Mouse (Mus musculus) limb, embryonic 11.5 days (tissue): ENCODE results near the gene Gucy2c. TPM values are rescaled to one million over a fixed set of nuclear protein-coding genes. Genes with fewer than 3 reads are reported as not detected.

Experiments
- ATAC-seq: fragments of 200-750 bp; cut with Nextera tagmentation; 2 replicates; pipeline ENCODE4 v1.8.0; 2017; ENCODE audit warnings: low read depth; ENCODE audit not compliant: insufficient number of reproducible peaks, low FRiP score, low TSS enrichment
- DNase-seq: peaks from one replicate; pipeline ENCODE4 v3.0.0-alpha.2; 2015; ENCODE audit warnings: low spot score
- H3K27ac ChIP-seq: fragments of 300-500 bp; sonication (generic); replicated peaks from 2 replicates; pipeline ENCODE4 v1.5.1; 2014; ENCODE audit warnings: low read depth, mild to moderate bottlenecking, low read length
- H3K27me3 ChIP-seq: fragments of 300-500 bp; sonication (generic); 2 replicates; pipeline ENCODE4 v1.6.1; 2014; ENCODE audit warnings: mild to moderate bottlenecking, low read length, mixed read lengths; ENCODE audit not compliant: control insufficient read depth, insufficient read depth
- H3K36me3 ChIP-seq: fragments of 300-500 bp; sonication (generic); 2 replicates; pipeline ENCODE4 v1.6.1; 2014; ENCODE audit warnings: mild to moderate bottlenecking, low read length, moderate library complexity, mixed read lengths; ENCODE audit not compliant: control insufficient read depth, insufficient read depth
- H3K4me1 ChIP-seq: fragments of 300-500 bp; sonication (generic); 2 replicates; pipeline ENCODE4 v1.6.1; 2014; ENCODE audit warnings: low read length, mixed read lengths; ENCODE audit not compliant: control insufficient read depth, insufficient read depth
- H3K4me2 ChIP-seq: fragments of 300-500 bp; sonication (generic); 2 replicates; pipeline ENCODE4 v1.6.1; 2014; ENCODE audit warnings: low read depth, mild to moderate bottlenecking, moderate library complexity; ENCODE audit not compliant: severe bottlenecking
- H3K4me3 ChIP-seq: fragments of 300-500 bp; sonication (generic); 2 replicates; pipeline ENCODE4 v1.5.1; 2014; ENCODE audit warnings: low read depth, low read length
- H3K9ac ChIP-seq: fragments of 300-500 bp; sonication (generic); 2 replicates; pipeline ENCODE4 v1.6.1; 2014; ENCODE audit warnings: mild to moderate bottlenecking, low read length
- H3K9me3 ChIP-seq: fragments of 300-500 bp; sonication (generic); 2 replicates; pipeline ENCODE4 v1.6.1; 2016; ENCODE audit warnings: low read length; ENCODE audit not compliant: control insufficient read depth
- WGBS: fragments of 180-500 bp; shearing (Covaris S2); extraction: QIAGEN DNeasy Blood & Tissue Kit; methylation state at CpG from one replicate; pipeline ENCODE4 v1.1.7; 2014; 5-methylcytosine and 5-hydroxymethylcytosine counted together
- polyA plus RNA-seq: library from polyadenylated mRNA; unstranded; fragments of >200 nt; fragmentation: Nextera tagmentation; extraction: Ambion mirVana; gene quantifications from 2 replicates; pipeline ENCODE4 v1.2.1, GENCODE M21; 2014

Gene Gucy2c
- polyA plus RNA-seq, 1 experiment from 2014 or later: 0.35 TPM

- peak overlapping the region; percentile 33 for H3K4me3 ChIP-seq
- no peak overlapping the region for H3K27ac ChIP-seq
- ATAC-seq (no peak), DNase-seq (no peak)
- H3K9ac ChIP-seq: peak overlapping the region; percentile 57; the same call in 1 of the 2 replicates
- H3K9me3 ChIP-seq: no peaks in the 10 kb centered on the region
- H3K4me1 ChIP-seq: no peaks in the 10 kb centered on the region
- no peaks in the 10 kb centered on the region for H3K36me3 ChIP-seq
- peak overlapping the region; percentile 77 for H3K4me2 ChIP-seq
- WGBS: 18% methylated on average over 34 of the region's 34 CpGs
- H3K27me3 ChIP-seq: peaks cover 21% of the 10 kb centered on the region
Observed at GRCm38 (mm10) chr6:136660831-136661705, 120.5 kb downstream of the Gucy2c start.

GRCm38 (mm10) chr6:136659226-136659625 is 122.3 kb downstream of the Gucy2c start:
- Histone ChIP-seq H3K4me3 (no peak overlapping the region), H3K9me3 (no peaks in the 10 kb centered on the region), H3K27ac (no peak overlapping the region), H3K36me3 (no peaks in the 10 kb centered on the region), H3K4me2 (no peak overlapping the region), H3K4me1 (no peaks in the 10 kb centered on the region), H3K27me3 (peaks cover 21% of the 10 kb centered on the region), H3K9ac (no peak overlapping the region)
- 90% methylated on average over 9 of the region's 9 CpGs for WGBS
- ATAC-seq (no peak), DNase-seq (no peak)

GRCm38 (mm10) chr6:136658303-136658702 is 123.3 kb downstream of the Gucy2c start:
- 82% methylated on average over 4 of the region's 4 CpGs for WGBS
- H3K9me3 ChIP-seq: no peaks in the 10 kb centered on the region
- DNase-seq (no peak), ATAC-seq (no peak)
- no peak overlapping the region for H3K4me2 ChIP-seq
- H3K4me3 ChIP-seq: no peak overlapping the region
- H3K27ac ChIP-seq: no peak overlapping the region
- no peaks in the 10 kb centered on the region for H3K4me1 ChIP-seq
- H3K27me3 ChIP-seq: peaks cover 21% of the 10 kb centered on the region
- no peak overlapping the region for H3K9ac ChIP-seq
- no peaks in the 10 kb centered on the region for H3K36me3 ChIP-seq

GRCm38 (mm10) chr6:136655786-136656185 is 125.8 kb downstream of the Gucy2c start:
- DNase-seq (no peak), ATAC-seq (no peak)
- no peak overlapping the region; the same call in 1 of the 2 replicates for H3K4me2 ChIP-seq
- H3K4me3 ChIP-seq: no peak overlapping the region
- H3K27me3 ChIP-seq: peaks cover 5% of the 10 kb centered on the region; the same call in 1 of the 2 replicates
- WGBS: 65% methylated on average over 11 of the region's 11 CpGs
- H3K9me3 ChIP-seq: no peaks in the 10 kb centered on the region
- H3K27ac ChIP-seq: no peak overlapping the region
- H3K4me1 ChIP-seq: no peaks in the 10 kb centered on the region
- H3K9ac ChIP-seq: no peak overlapping the region
- no peaks in the 10 kb centered on the region for H3K36me3 ChIP-seq

GRCm38 (mm10) chr6:136654470-136654869 is 127.1 kb downstream of the Gucy2c start:
- no peaks in the 10 kb centered on the region for H3K4me1 ChIP-seq
- no peaks in the 10 kb centered on the region for H3K9me3 ChIP-seq
- H3K9ac ChIP-seq: no peak overlapping the region
- no peaks in the 10 kb centered on the region for H3K36me3 ChIP-seq
- 77% methylated on average over 20 of the region's 20 CpGs for WGBS
- no peak for ATAC-seq
- no peak overlapping the region for H3K4me2 ChIP-seq
- no peak overlapping the region for H3K27ac ChIP-seq
- DNase-seq: no peak
- no peak overlapping the region for H3K4me3 ChIP-seq
- H3K27me3 ChIP-seq: no peaks in the 10 kb centered on the region

- no peaks in the 10 kb centered on the region for H3K36me3 ChIP-seq
- H3K27ac ChIP-seq: no peak overlapping the region
- no peaks in the 10 kb centered on the region for H3K4me1 ChIP-seq
- WGBS: 84% methylated on average over 5 of the region's 5 CpGs
- no peak overlapping the region for H3K4me2 ChIP-seq
- ATAC-seq (no peak), DNase-seq (no peak)
- no peaks in the 10 kb centered on the region for H3K27me3 ChIP-seq
- H3K4me3 ChIP-seq: no peak overlapping the region
- no peak overlapping the region for H3K9ac ChIP-seq
- H3K9me3 ChIP-seq: no peaks in the 10 kb centered on the region
Observed at GRCm38 (mm10) chr6:136653331-136653730, 128.2 kb downstream of the Gucy2c start.

- H3K27ac ChIP-seq: no peak overlapping the region
- WGBS: 88% methylated on average over 8 of the region's 8 CpGs
- no peak overlapping the region for H3K4me2 ChIP-seq
- H3K4me3 ChIP-seq: no peak overlapping the region
- peaks cover 3% of the 10 kb centered on the region; the same call in 1 of the 2 replicates for H3K4me1 ChIP-seq
- no peaks in the 10 kb centered on the region for H3K36me3 ChIP-seq
- ATAC-seq: no peak
- H3K27me3 ChIP-seq: no peaks in the 10 kb centered on the region
- no peak for DNase-seq
- H3K9me3 ChIP-seq: no peaks in the 10 kb centered on the region
- no peak overlapping the region for H3K9ac ChIP-seq
Observed at GRCm38 (mm10) chr6:136650664-136651063, 130.9 kb downstream of the Gucy2c start.

- Histone ChIP-seq H3K36me3 (no peaks in the 10 kb centered on the region), H3K4me1 (peaks cover 3% of the 10 kb centered on the region; the same call in 1 of the 2 replicates), H3K9me3 (no peaks in the 10 kb centered on the region), H3K9ac (no peak overlapping the region), H3K4me2 (no peak overlapping the region), H3K27me3 (no peaks in the 10 kb centered on the region), H3K27ac (no peak overlapping the region), H3K4me3 (no peak overlapping the region)
- WGBS: 66% methylated on average over 10 of the region's 10 CpGs
- ATAC-seq (no peak), DNase-seq (no peak)
Observed at GRCm38 (mm10) chr6:136647455-136647861, 134.1 kb downstream of the Gucy2c start.
